Mouse (Mus musculus) myocyte (in vitro differentiated cells): ENCODE data around the gene Keap1.

Experiments
- CEBPB ChIP-seq: IDR thresholded peaks from 2 replicates; pipeline ENCODE4 v1.6.1; 2011; ENCODE audit warnings: mild to moderate bottlenecking, moderate library complexity; ENCODE audit not compliant: poor library complexity, insufficient read depth, severe bottlenecking
- E2F4 ChIP-seq: IDR thresholded peaks from one replicate; pipeline ENCODE4 v1.6.1; 2011; ENCODE audit warnings: mild to moderate bottlenecking, control low read depth, moderate library complexity; ENCODE audit not compliant: insufficient read depth
- MYOD1 ChIP-seq, 3 experiments: IDR thresholded peaks; one replicate each; pipeline ENCODE4 v1.6.1; 2011; ENCODE audit warnings: control low read depth in 2 of 3, low read depth in 2 of 3, mild to moderate bottlenecking in 2 of 3, moderate library complexity in 1 of 3; ENCODE audit not compliant: insufficient read length in 2 of 3, control insufficient read depth in 1 of 3
- POLR2A ChIP-seq: IDR thresholded peaks from one replicate; pipeline ENCODE4 v1.6.1; 2011; ENCODE audit warnings: low read depth, mild to moderate bottlenecking, control low read depth, moderate library complexity; ENCODE audit not compliant: insufficient read length
- TCF12 ChIP-seq: IDR thresholded peaks from one replicate; pipeline ENCODE4 v1.6.1; 2011; ENCODE audit warnings: mild to moderate bottlenecking, control low read depth; ENCODE audit not compliant: poor library complexity, insufficient read depth, severe bottlenecking

DNA sequence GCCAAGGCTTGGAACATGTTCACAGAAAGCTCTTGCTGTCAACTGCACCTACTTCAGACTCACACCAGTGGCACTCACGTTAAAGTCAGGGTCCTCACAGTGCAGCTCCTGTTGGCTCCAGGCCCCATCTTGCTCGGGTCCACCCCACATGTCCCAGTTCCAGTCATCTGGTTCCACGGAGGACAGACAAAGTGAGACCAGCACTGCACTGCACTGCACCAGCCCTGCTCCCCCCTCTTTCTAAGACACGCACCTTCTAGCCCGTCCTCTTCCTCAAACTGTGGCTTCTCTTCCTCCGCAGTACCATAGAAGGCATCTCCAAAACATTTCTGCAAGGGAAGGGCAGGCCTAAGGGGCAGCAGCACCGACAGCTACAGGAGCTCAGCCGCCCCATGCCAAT lies 37.1 kb upstream of the Keap1 start:
- no peak for TF ChIP-seq POLR2A
- TF ChIP-seq TCF12, result no peak
- no peak for TF ChIP-seq CEBPB
- TF ChIP-seq E2F4, result no peak
- no peak for TF ChIP-seq MYOD1 (IDR thresholded peaks at IDR 0.05; ENCODE audit: control insufficient read depth in 1 of 3, insufficient read length in 2 of 3, low read depth in 2 of 3)
